Mouse (Mus musculus) ES-Bruce4 (cell line): ENCODE results near the gene Icmt.
A peak's percentile ranks its signal among the peaks of the same experiment; 100 is the strongest.

Experiments used
- CTCF ChIP-seq: IDR thresholded peaks from one replicate; pipeline ENCODE4 v1.8.1; 2011; ENCODE audit warnings: low read depth, low read length
- EP300 ChIP-seq: IDR thresholded peaks from 2 replicates; pipeline ENCODE4 v1.6.1; 2011; ENCODE audit warnings: low read depth, low read length; ENCODE audit not compliant: insufficient read depth
- POLR2A ChIP-seq: IDR thresholded peaks from one replicate; pipeline ENCODE4 v1.8.1; 2011; ENCODE audit warnings: low read length; ENCODE audit not compliant: insufficient read depth

DNA sequence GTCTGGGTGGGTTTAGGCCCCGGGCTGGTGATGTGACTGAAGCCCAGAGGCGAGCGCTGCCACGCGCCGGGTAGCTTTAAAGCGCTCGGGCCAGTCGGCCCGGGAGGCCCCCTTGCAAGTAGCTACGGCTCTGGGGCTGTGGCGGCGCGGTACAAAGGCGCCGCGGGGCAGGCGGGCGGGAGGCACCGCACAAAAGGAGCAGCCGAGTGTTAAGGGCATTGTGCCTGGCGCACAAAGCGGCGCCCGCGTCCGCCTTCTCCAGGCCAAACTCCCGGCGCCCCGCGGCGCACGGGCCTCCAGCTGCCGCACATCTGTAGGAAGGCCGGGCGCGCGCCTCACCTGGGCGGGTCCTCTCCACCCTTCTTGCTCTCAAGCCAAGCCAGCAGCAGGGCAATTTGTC lies 6.6 kb upstream of the Icmt start:
- TF ChIP-seq CTCF (no peak), POLR2A (no peak), EP300 (peak; percentile 53; the same call in 1 of the 2 replicates)
